Mouse (Mus musculus) forebrain, embryonic 11.5 days (tissue): Measurements from ENCODE around the gene Spats2l. TPM values are rescaled to one million over a fixed set of nuclear protein-coding genes. Genes with fewer than 3 reads are reported as not detected.

Experiments
- ATAC-seq: fragments of 200-750 bp; cut with Nextera tagmentation; replicated peaks from 2 replicates; pipeline ENCODE4 v1.8.0; 2017; ENCODE audit warnings: moderate TSS enrichment; ENCODE audit not compliant: low FRiP score
- DNase-seq: peaks from one replicate; pipeline ENCODE4 v3.0.0-alpha.2; 2017; ENCODE audit warnings: low spot score
- H3K27ac ChIP-seq: fragments of 300-500 bp; sonication (generic); 2 replicates; pipeline ENCODE4 v1.5.1; 2014; ENCODE audit warnings: low read depth, low read length
- H3K27me3 ChIP-seq: fragments of 300-500 bp; sonication (generic); 2 replicates; pipeline ENCODE4 v1.6.1; 2014; ENCODE audit warnings: mild to moderate bottlenecking, low read length, mixed read lengths; ENCODE audit not compliant: control insufficient read depth, insufficient read depth
- H3K36me3 ChIP-seq: fragments of 300-500 bp; sonication (generic); 2 replicates; pipeline ENCODE4 v1.6.1; 2014; ENCODE audit warnings: mild to moderate bottlenecking, low read length, moderate library complexity, mixed read lengths; ENCODE audit not compliant: control insufficient read depth, insufficient read depth
- H3K4me1 ChIP-seq: fragments of 300-500 bp; sonication (generic); replicated peaks from 2 replicates; pipeline ENCODE4 v1.6.1; 2014; ENCODE audit warnings: low read length, mixed read lengths; ENCODE audit not compliant: control insufficient read depth, insufficient read depth
- H3K4me2 ChIP-seq: fragments of 300-500 bp; sonication (generic); 2 replicates; pipeline ENCODE4 v1.6.1; 2014; ENCODE audit warnings: low read depth, mild to moderate bottlenecking, low read length, moderate library complexity, mixed read lengths; ENCODE audit not compliant: severe bottlenecking
- H3K4me3 ChIP-seq: fragments of 300-500 bp; sonication (generic); 2 replicates; pipeline ENCODE4 v1.5.1; 2014; ENCODE audit warnings: low read depth, low read length
- H3K9ac ChIP-seq: fragments of 300-500 bp; sonication (generic); 2 replicates; pipeline ENCODE4 v1.6.1; 2014; ENCODE audit warnings: low read length
- H3K9me3 ChIP-seq: fragments of 300-500 bp; sonication (generic); 2 replicates; pipeline ENCODE4 v1.6.1; 2016; ENCODE audit warnings: low read length, mixed read lengths; ENCODE audit not compliant: control insufficient read depth
- WGBS: fragments of 180-500 bp; shearing (Covaris S2); extraction: QIAGEN DNeasy Blood & Tissue Kit; methylation state at CpG from one replicate; pipeline ENCODE4 v1.1.7; 2014; 5-methylcytosine and 5-hydroxymethylcytosine counted together
- polyA plus RNA-seq: library from polyadenylated mRNA; unstranded; fragments of >200 nt; fragmentation: Nextera tagmentation; extraction: Ambion mirVana; gene quantifications from 2 replicates; pipeline ENCODE4 v1.2.1, GENCODE M21; 2014

Gene Spats2l
- polyA plus RNA-seq, 1 experiment from 2014 or later: 37.5 TPM

- 93% methylated on average over 12 of the region's 12 CpGs for WGBS
- no peaks in the 10 kb centered on the region for H3K27me3 ChIP-seq
- no peaks in the 10 kb centered on the region for H3K36me3 ChIP-seq
- no peak overlapping the region for H3K9ac ChIP-seq
- no peak overlapping the region for H3K4me2 ChIP-seq
- no peak for DNase-seq
- no peak overlapping the region for H3K27ac ChIP-seq
- no peaks in the 10 kb centered on the region for H3K9me3 ChIP-seq
- no peaks in the 10 kb centered on the region; the same call in 1 of the 2 replicates for H3K4me1 ChIP-seq
- H3K4me3 ChIP-seq: no peak overlapping the region
- ATAC-seq: no peak
Observed at GRCm38 (mm10) chr1:57852562-57853271, 78.8 kb downstream of the Spats2l start.

- Histone ChIP-seq H3K4me3 (no peak overlapping the region), H3K27me3 (no peaks in the 10 kb centered on the region), H3K9me3 (no peaks in the 10 kb centered on the region), H3K4me1 (0 out of 2 replicates have a peak, but pooled peaks cover 1% of the 10 kb centered on the region), H3K4me2 (no peak overlapping the region), H3K27ac (no peak overlapping the region), H3K9ac (no peak overlapping the region), H3K36me3 (no peaks in the 10 kb centered on the region)
- DNase-seq (no peak), ATAC-seq (no peak)
- WGBS: 57% methylated on average over 5 of the region's 5 CpGs
Observed at GRCm38 (mm10) chr1:57857799-57858198, 83.8 kb downstream of the Spats2l start.

- 16% methylated on average over 4 of the region's 4 CpGs for WGBS
- ATAC-seq (peak; percentile 90), DNase-seq (no peak)
- H3K4me1 ChIP-seq: 0 out of 2 replicates have a peak, but pooled peaks cover 1% of the 10 kb centered on the region
- no peak overlapping the region for H3K27ac ChIP-seq
- no peaks in the 10 kb centered on the region for H3K27me3 ChIP-seq
- H3K4me2 ChIP-seq: no peak overlapping the region
- no peaks in the 10 kb centered on the region for H3K36me3 ChIP-seq
- no peak overlapping the region for H3K9ac ChIP-seq
- H3K4me3 ChIP-seq: no peak overlapping the region
- H3K9me3 ChIP-seq: no peaks in the 10 kb centered on the region; the same call in 1 of the 2 replicates
Observed at GRCm38 (mm10) chr1:57862024-57862423, 88.1 kb downstream of the Spats2l start.

DNA sequence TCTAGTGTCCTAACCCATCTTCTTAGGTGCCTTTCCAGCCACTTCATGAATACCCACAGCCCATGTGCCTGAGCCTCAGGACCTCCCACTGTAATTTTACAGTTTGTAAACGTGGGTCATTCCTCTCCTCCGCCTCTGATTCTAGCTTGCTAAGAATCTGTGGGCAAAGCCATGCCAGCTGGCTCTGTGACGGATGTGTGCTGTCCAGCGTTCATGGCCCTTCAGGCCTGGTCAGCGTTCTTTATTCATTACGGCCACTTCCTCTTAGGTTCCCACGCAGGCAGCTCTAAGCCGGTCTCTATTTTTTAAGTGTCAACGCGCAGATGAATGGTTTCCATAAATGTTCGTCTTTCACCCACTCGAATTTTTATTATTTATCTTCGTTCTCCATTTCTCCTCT, 94.7 kb downstream of the Spats2l start:
- Histone ChIP-seq H3K4me2 (no peak overlapping the region), H3K9ac (no peak overlapping the region), H3K27ac (no peak overlapping the region), H3K4me1 (no peaks in the 10 kb centered on the region; the same call in 1 of the 2 replicates), H3K9me3 (no peaks in the 10 kb centered on the region), H3K4me3 (no peak overlapping the region), H3K27me3 (no peaks in the 10 kb centered on the region), H3K36me3 (no peaks in the 10 kb centered on the region)
- no peak for ATAC-seq
- 89% methylated on average over 13 of the region's 13 CpGs for WGBS
- DNase-seq: no peak

DNA sequence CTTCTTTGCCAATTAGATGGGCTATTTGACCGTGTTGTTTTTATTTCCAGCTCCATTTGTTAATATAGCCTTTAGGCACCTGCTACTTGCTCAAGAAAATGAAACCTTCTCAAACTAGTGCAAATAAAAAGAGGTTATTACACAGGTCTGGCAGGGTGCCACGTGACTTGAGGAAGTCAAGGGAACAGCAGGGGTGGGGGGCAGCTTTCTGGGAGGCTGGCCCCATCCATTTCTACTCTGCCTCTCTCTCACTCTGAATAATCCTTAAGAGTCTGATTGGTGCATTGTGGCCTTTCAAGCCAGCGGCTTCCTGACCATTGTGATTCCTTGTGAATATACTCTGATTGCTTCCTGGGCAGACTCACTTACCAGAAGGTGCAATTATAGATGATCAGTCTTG, 98.0 kb downstream of the Spats2l start:
- Histone ChIP-seq H3K9ac (0 out of 2 replicates have a peak overlapping the region, but pooled peaks have one; percentile 23), H3K36me3 (no peaks in the 10 kb centered on the region), H3K27ac (no peak overlapping the region), H3K27me3 (no peaks in the 10 kb centered on the region), H3K4me2 (no peak overlapping the region), H3K9me3 (no peaks in the 10 kb centered on the region), H3K4me1 (peaks cover 4% of the 10 kb centered on the region; the same call in 1 of the 2 replicates), H3K4me3 (no peak overlapping the region)
- 25% methylated on average over 3 of the region's 3 CpGs for WGBS
- ATAC-seq (peak; percentile 45; the same call in 1 of the 2 replicates), DNase-seq (peak; percentile 55)

- WGBS: 83% methylated on average over 7 of the region's 7 CpGs
- H3K4me2 ChIP-seq: no peak overlapping the region
- no peaks in the 10 kb centered on the region for H3K36me3 ChIP-seq
- H3K4me1 ChIP-seq: peaks cover 4% of the 10 kb centered on the region; the same call in 1 of the 2 replicates
- no peaks in the 10 kb centered on the region for H3K27me3 ChIP-seq
- H3K9me3 ChIP-seq: no peaks in the 10 kb centered on the region
- no peak overlapping the region for H3K4me3 ChIP-seq
- ATAC-seq (no peak), DNase-seq (no peak)
- H3K9ac ChIP-seq: no peak overlapping the region
- H3K27ac ChIP-seq: no peak overlapping the region
Observed at GRCm38 (mm10) chr1:57873996-57874395, 100.0 kb downstream of the Spats2l start.

DNA sequence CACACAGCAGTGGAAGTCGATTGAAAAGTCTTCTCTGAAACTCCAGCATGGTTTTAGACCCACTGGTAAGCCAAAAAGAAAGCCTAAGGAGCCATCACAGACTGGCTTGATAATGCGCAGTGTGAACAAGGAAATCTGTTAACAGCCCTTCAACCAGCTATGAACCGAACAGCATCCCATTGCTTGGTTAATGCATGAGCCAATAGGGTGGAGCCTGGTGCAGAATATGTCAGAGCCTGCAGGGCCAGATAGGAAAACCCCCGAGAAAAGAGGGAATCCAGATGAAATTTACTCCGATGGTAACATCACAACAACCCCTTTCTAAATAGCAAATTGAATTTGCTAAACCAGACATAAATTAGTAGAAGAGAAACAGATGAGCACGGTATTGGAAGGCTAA, 101.1 kb downstream of the Spats2l start:
- no peaks in the 10 kb centered on the region for H3K27me3 ChIP-seq
- peak overlapping the region; percentile 31; the same call in 1 of the 2 replicates for H3K27ac ChIP-seq
- no peak overlapping the region for H3K4me3 ChIP-seq
- no peak for DNase-seq
- H3K36me3 ChIP-seq: no peaks in the 10 kb centered on the region
- H3K4me1 ChIP-seq: peaks cover 4% of the 10 kb centered on the region; the same call in 1 of the 2 replicates
- ATAC-seq: no peak
- no peaks in the 10 kb centered on the region for H3K9me3 ChIP-seq
- 80% methylated on average over 6 of the region's 6 CpGs for WGBS
- H3K4me2 ChIP-seq: no peak overlapping the region
- no peak overlapping the region for H3K9ac ChIP-seq

- ATAC-seq: no peak
- H3K4me2 ChIP-seq: no peak overlapping the region
- H3K9me3 ChIP-seq: no peaks in the 10 kb centered on the region
- H3K9ac ChIP-seq: no peak overlapping the region
- H3K36me3 ChIP-seq: no peaks in the 10 kb centered on the region
- 63% methylated on average over 7 of the region's 7 CpGs for WGBS
- no peak for DNase-seq
- H3K4me3 ChIP-seq: no peak overlapping the region
- H3K4me1 ChIP-seq: peaks cover 4% of the 10 kb centered on the region; the same call in 1 of the 2 replicates
- no peaks in the 10 kb centered on the region for H3K27me3 ChIP-seq
- H3K27ac ChIP-seq: no peak overlapping the region
Observed at GRCm38 (mm10) chr1:57875512-57875911, 101.5 kb downstream of the Spats2l start.

GRCm38 (mm10) chr1:57878957-57879356, 105.0 kb downstream of the Spats2l start:
- Histone ChIP-seq H3K4me3 (no peak overlapping the region), H3K9me3 (no peaks in the 10 kb centered on the region), H3K27ac (no peak overlapping the region), H3K4me1 (peaks cover 4% of the 10 kb centered on the region; the same call in 1 of the 2 replicates), H3K27me3 (no peaks in the 10 kb centered on the region), H3K4me2 (no peak overlapping the region), H3K36me3 (no peaks in the 10 kb centered on the region), H3K9ac (no peak overlapping the region)
- DNase-seq (no peak), ATAC-seq (no peak)
- 92% methylated on average over 6 of the region's 6 CpGs for WGBS
